Mouse (Mus musculus) stomach, embryonic 15.5 days (tissue): Measurements from ENCODE around the gene Grid1. TPM values are rescaled to one million over a fixed set of nuclear protein-coding genes. Genes with fewer than 3 reads are reported as not detected.

Experiments
- ATAC-seq: fragments of 200-750 bp; cut with Nextera tagmentation; 2 replicates; pipeline ENCODE4 v1.8.0; 2017; ENCODE audit warnings: low read depth, moderate number of reproducible peaks, moderate TSS enrichment; ENCODE audit not compliant: insufficient read depth, low FRiP score
- H3K27ac ChIP-seq: fragments of 300-500 bp; sonication (generic); 2 replicates; pipeline ENCODE4 v1.5.1; 2015; ENCODE audit warnings: mild to moderate bottlenecking, inconsistent platforms
- H3K27me3 ChIP-seq: fragments of 300-500 bp; sonication (generic); replicated peaks from 2 replicates; pipeline ENCODE4 v1.6.1; 2015; ENCODE audit warnings: inconsistent platforms
- H3K36me3 ChIP-seq: fragments of 300-500 bp; sonication (generic); 2 replicates; pipeline ENCODE4 v1.6.1; 2015; ENCODE audit warnings: inconsistent platforms
- H3K4me1 ChIP-seq: fragments of 300-500 bp; sonication (generic); 2 replicates; pipeline ENCODE4 v1.6.1; 2015; ENCODE audit warnings: inconsistent platforms
- H3K4me2 ChIP-seq: fragments of 300-500 bp; sonication (generic); 2 replicates; pipeline ENCODE4 v1.6.1; 2015; ENCODE audit warnings: mild to moderate bottlenecking, inconsistent platforms
- H3K4me3 ChIP-seq: fragments of 300-500 bp; sonication (generic); replicated peaks from 2 replicates; pipeline ENCODE4 v1.5.1; 2015; ENCODE audit warnings: inconsistent platforms
- H3K9ac ChIP-seq: fragments of 300-500 bp; sonication (generic); 2 replicates; pipeline ENCODE4 v1.6.1; 2015; ENCODE audit warnings: inconsistent platforms
- H3K9me3 ChIP-seq: fragments of 300-500 bp; sonication (generic); 2 replicates; pipeline ENCODE4 v1.6.1; 2016; ENCODE audit warnings: inconsistent platforms
- WGBS: fragments of 180-500 bp; shearing (Covaris S2); methylation state at CpG from one replicate; pipeline ENCODE4 v1.1.7; 2015; 5-methylcytosine and 5-hydroxymethylcytosine counted together
- polyA plus RNA-seq: library from polyadenylated mRNA; unstranded; fragments of >200 nt; fragmentation: Nextera tagmentation; extraction: Ambion mirVana; gene quantifications from 2 replicates; pipeline ENCODE4 v1.2.1, GENCODE M21; 2015

The Grid1 gene
- polyA plus RNA-seq, 1 experiment from 2014 or later = 0.76 TPM

DNA sequence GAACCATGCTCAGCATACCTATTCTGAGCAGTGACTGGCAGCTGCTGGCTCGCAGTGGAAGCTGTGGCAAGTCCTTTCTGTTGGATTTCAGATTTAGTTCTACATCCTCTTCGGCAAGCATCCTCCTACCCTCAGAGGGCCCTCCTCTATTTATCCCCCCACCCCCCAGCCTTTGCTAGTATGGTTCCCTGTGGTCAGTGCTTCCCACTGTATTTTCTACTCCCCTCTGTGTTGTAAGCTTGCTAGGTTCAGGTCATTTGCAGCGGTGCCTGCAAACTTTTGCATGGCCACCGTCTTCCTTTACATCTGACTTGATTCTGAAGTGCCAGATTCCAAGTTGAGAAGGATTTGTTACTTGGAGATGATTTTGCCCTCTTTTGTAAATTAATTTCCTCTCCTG lies 378.5 kb downstream of the Grid1 start:
- Histone ChIP-seq H3K36me3 (no peaks in the 10 kb centered on the region), H3K27ac (no peak overlapping the region), H3K4me1 (no peaks in the 10 kb centered on the region), H3K9ac (no peak overlapping the region), H3K27me3 (no peaks in the 10 kb centered on the region), H3K4me3 (no peak overlapping the region), H3K9me3 (no peaks in the 10 kb centered on the region), H3K4me2 (no peak overlapping the region)
- 86% methylated on average over 4 of the region's 4 CpGs for WGBS
- ATAC-seq = no peak

DNA sequence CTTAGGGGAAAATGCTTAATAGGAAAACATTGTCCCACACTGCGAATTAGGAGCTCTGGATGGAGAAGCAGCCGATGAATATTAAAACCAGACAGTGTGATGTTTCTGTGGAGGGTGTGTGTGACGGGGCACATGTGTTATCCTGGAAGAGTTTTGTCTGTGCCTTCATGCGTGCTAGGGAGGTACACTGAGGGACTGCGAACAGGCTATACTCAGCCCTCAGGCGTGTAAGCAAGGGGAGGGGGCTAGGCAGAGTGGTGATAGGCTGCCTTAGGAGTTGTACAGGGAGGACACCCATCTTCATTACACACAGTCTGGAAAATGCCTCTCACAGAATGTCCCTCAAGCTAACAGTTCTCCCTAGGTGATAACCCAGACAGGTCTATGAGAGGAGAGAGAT lies 379.0 kb downstream of the Grid1 start:
- Histone ChIP-seq H3K4me2 (no peak overlapping the region), H3K27ac (no peak overlapping the region), H3K27me3 (no peaks in the 10 kb centered on the region), H3K4me1 (no peaks in the 10 kb centered on the region), H3K9me3 (no peaks in the 10 kb centered on the region), H3K9ac (no peak overlapping the region), H3K4me3 (no peak overlapping the region), H3K36me3 (no peaks in the 10 kb centered on the region)
- no peak for ATAC-seq
- WGBS = 81% methylated on average over 6 of the region's 6 CpGs

DNA sequence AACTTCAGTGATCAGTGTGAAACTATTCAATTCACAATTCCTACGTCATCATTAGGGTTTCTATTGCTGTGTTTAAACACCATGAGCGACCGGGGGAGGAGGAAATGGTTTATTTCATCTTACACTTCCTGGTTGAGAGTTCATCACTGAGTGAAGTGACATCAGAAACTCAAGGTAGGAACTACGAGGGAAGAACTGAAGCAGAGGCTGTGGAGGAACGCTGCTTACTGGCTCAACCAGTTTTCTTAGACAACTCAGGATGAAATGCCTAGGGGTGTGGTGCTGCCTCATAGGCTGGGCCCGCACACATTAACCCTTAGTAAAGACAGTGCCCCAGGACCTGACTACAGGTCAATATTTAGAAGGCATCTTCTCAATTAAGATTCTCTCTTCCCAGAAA lies 389.5 kb downstream of the Grid1 start:
- no peak overlapping the region for H3K9ac ChIP-seq
- H3K4me1 ChIP-seq = no peaks in the 10 kb centered on the region
- H3K27ac ChIP-seq = no peak overlapping the region
- no peaks in the 10 kb centered on the region for H3K9me3 ChIP-seq
- 56% methylated on average over 6 of the region's 6 CpGs for WGBS
- H3K4me2 ChIP-seq = no peak overlapping the region
- no peaks in the 10 kb centered on the region for H3K27me3 ChIP-seq
- no peak overlapping the region for H3K4me3 ChIP-seq
- 0 out of 2 replicates have a peak, but pooled peaks have one; percentile 27 for ATAC-seq
- H3K36me3 ChIP-seq = no peaks in the 10 kb centered on the region

DNA sequence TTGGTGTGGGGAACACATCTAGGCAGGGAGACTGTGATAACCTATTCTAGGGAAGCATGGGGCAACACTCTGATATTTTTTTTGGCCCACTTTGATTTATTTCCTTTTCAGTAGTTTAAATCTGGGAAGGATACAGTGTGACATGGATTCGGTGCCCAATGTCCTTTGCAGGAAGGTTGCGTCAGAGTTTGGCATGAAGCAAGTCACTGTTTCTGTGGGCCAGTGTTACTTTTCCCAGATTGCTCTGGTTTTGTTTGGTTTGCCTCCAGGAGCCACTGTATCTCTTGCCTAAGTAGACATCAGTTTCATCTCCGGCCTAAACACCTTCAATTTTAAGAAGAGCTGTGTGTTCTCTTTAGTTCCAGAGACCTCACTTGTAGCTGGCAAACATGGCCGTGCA lies 399.1 kb downstream of the Grid1 start:
- no peak for ATAC-seq
- Histone ChIP-seq H3K36me3 (no peaks in the 10 kb centered on the region), H3K9me3 (no peaks in the 10 kb centered on the region), H3K4me2 (no peak overlapping the region), H3K9ac (no peak overlapping the region), H3K4me3 (no peak overlapping the region), H3K27me3 (no peaks in the 10 kb centered on the region), H3K27ac (no peak overlapping the region), H3K4me1 (no peaks in the 10 kb centered on the region)
- WGBS = 89% methylated on average over 4 of the region's 4 CpGs

DNA sequence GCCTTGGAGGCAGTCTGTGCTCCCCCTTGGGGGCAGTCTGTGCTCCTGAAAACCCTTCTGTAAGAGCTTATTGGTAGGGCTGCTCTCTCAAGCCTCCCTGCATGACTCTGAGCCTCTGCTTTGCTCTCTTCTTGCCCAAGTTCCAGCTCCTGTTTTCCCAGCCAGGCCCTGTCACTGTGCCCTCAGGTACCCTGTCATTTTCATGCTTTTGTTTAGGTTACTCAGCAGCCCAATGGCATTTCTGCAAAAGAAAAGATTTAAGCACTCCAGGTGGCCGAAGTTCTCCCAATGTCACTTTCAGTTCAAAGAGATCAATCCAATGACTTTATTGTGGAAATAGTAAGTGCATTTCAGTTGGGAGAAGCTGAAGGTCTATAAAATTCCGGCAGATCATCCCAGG lies 402.3 kb downstream of the Grid1 start:
- Histone ChIP-seq H3K4me2 (no peak overlapping the region), H3K27me3 (no peaks in the 10 kb centered on the region), H3K4me3 (no peak overlapping the region), H3K4me1 (no peaks in the 10 kb centered on the region), H3K9ac (no peak overlapping the region), H3K27ac (no peak overlapping the region), H3K36me3 (no peaks in the 10 kb centered on the region), H3K9me3 (no peaks in the 10 kb centered on the region)
- WGBS = 62% methylated on average over 2 of the region's 2 CpGs
- no peak for ATAC-seq

- H3K36me3 ChIP-seq = no peaks in the 10 kb centered on the region
- no peak for ATAC-seq
- H3K4me1 ChIP-seq = no peaks in the 10 kb centered on the region
- H3K4me2 ChIP-seq = no peak overlapping the region
- H3K9me3 ChIP-seq = no peaks in the 10 kb centered on the region
- no peak overlapping the region for H3K27ac ChIP-seq
- H3K4me3 ChIP-seq = no peak overlapping the region
- WGBS = 79% methylated on average over 5 of the region's 5 CpGs
- no peaks in the 10 kb centered on the region for H3K27me3 ChIP-seq
- no peak overlapping the region for H3K9ac ChIP-seq
Observed at GRCm38 (mm10) chr14:35227581-35227980, 407.7 kb downstream of the Grid1 start.

- no peaks in the 10 kb centered on the region for H3K9me3 ChIP-seq
- no peaks in the 10 kb centered on the region for H3K4me1 ChIP-seq
- ATAC-seq = no peak
- no peak overlapping the region for H3K27ac ChIP-seq
- H3K27me3 ChIP-seq = no peaks in the 10 kb centered on the region
- no peak overlapping the region for H3K4me3 ChIP-seq
- H3K4me2 ChIP-seq = no peak overlapping the region
- no peak overlapping the region for H3K9ac ChIP-seq
- H3K36me3 ChIP-seq = no peaks in the 10 kb centered on the region
Observed at GRCm38 (mm10) chr14:35231384-35231783, 411.5 kb downstream of the Grid1 start.

DNA sequence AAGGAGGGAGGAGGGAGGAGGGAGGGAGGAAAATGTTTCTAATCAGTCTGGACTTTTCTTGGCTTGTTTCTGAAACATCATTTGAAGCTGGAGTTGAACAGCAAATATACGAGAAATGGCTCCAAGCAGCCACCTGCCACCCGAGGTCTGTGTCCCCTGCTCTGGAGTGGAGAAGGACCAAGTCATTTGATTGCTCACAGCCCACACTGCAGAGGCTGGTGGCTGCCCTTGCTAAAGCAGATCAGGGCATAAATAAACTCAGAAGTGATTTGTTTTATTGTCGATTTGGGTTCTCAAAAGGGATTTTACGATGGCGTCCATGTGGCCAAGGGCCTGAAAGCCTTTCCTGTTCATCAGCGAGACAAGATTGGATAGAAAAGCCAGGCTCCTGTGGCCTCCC lies 423.0 kb downstream of the Grid1 start:
- no peak for ATAC-seq
- H3K4me1 ChIP-seq = no peaks in the 10 kb centered on the region
- H3K27ac ChIP-seq = no peak overlapping the region
- 82% methylated on average over 6 of the region's 6 CpGs for WGBS
- H3K9ac ChIP-seq = no peak overlapping the region
- H3K36me3 ChIP-seq = no peaks in the 10 kb centered on the region
- H3K4me3 ChIP-seq = no peak overlapping the region
- no peaks in the 10 kb centered on the region for H3K9me3 ChIP-seq
- H3K4me2 ChIP-seq = no peak overlapping the region
- H3K27me3 ChIP-seq = no peaks in the 10 kb centered on the region

DNA sequence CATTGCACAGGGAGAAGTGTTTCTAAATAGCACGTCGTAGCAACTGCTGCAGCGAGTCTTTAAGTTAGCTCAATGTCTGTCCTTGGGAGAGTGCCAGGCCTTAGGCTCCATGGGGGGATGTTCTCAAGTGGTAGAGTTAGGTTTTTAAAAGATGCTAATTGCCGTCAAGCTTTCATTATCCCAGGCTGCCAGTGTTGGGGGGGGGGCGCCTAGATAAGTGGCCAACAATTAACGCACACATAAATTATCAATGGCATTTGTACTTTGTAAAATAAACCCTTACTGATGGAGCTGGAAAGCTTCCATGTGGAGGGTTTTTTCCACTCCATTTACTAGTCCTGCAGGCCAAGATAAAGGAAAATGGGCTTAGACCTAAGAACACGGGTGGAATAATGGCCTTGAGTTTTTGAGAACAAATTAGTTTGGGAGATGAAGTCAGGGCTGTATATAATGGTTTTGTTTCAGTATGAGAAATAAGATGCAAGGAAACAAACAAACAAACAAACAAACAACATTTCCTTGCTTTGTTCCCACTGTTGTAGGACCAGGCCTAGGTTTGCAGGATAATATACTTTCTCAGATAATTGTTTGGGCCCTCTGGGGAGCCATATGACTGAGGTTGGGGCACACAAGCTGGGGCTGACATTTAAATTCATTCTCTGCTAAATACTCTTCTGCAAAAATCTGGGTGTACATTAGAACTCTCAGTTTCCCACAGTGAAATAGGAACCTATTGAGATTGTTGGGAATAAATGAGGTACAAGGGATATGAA lies 425.1 kb downstream of the Grid1 start:
- WGBS = 67% methylated on average over 7 of the region's 7 CpGs
- no peak overlapping the region for H3K9ac ChIP-seq

DNA sequence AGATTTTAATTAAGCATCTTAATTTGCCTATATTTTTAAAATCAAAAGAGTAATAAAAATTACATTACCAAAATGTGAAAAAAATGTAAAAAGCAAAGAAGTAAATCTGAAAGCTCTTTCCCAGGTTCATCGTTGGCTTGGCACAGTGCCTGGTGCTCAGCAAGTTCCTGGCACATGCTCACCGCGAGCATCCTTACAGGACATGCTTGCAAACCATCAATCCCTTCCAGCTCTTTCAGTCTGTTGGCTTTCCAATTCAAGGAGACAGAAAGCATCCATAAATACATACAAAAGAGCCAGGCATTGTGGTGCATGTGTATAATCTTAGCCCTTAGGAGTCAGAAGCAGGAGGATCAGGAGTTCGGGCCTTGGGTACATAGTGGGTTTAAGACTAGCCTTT lies 430.5 kb downstream of the Grid1 start:
- H3K4me2 ChIP-seq = no peak overlapping the region
- no peaks in the 10 kb centered on the region for H3K27me3 ChIP-seq
- H3K4me3 ChIP-seq = no peak overlapping the region
- H3K4me1 ChIP-seq = no peaks in the 10 kb centered on the region
- H3K27ac ChIP-seq = no peak overlapping the region
- ATAC-seq = no peak
- H3K9ac ChIP-seq = no peak overlapping the region
- no peaks in the 10 kb centered on the region for H3K36me3 ChIP-seq
- WGBS = 72% methylated on average over 4 of the region's 4 CpGs
- H3K9me3 ChIP-seq = no peaks in the 10 kb centered on the region

More for the DNA sequence above, 425.1 kb downstream of the Grid1 start:
- Histone ChIP-seq H3K4me2 (no peak overlapping the region), H3K27me3 (no peaks in the 10 kb centered on the region), H3K9me3 (no peaks in the 10 kb centered on the region), H3K36me3 (no peaks in the 10 kb centered on the region), H3K4me3 (no peak overlapping the region), H3K27ac (no peak overlapping the region), H3K4me1 (no peaks in the 10 kb centered on the region)
- no peak for ATAC-seq

DNA sequence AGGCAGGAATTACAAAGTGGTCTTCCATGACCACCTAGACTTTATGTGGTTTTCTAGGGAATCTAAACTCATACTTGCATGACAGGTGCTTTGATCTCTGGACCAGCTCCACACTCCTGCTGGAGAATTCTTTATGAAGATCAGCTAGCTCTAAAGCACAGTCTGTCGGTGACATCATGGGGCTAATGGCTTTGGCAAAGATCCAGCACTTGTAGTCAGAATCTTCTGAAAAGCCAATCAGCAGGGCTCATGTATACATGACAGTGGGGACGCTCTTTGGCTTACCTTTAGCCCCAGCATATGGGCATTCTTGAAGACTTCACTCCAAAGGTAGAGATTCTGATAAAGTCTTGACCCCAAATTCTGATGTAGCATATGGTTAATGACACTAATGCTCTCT lies 434.6 kb downstream of the Grid1 start:
- no peak overlapping the region for H3K27ac ChIP-seq
- no peak overlapping the region for H3K9ac ChIP-seq
- no peaks in the 10 kb centered on the region for H3K27me3 ChIP-seq
- no peaks in the 10 kb centered on the region for H3K36me3 ChIP-seq
- no peaks in the 10 kb centered on the region for H3K9me3 ChIP-seq
- ATAC-seq = no peak
- H3K4me3 ChIP-seq = no peak overlapping the region
- 44% methylated on average over 2 of the region's 2 CpGs for WGBS
- no peak overlapping the region for H3K4me2 ChIP-seq
- H3K4me1 ChIP-seq = no peaks in the 10 kb centered on the region

- no peak overlapping the region for H3K9ac ChIP-seq
- no peak overlapping the region for H3K4me2 ChIP-seq
- no peak overlapping the region for H3K4me3 ChIP-seq
- H3K9me3 ChIP-seq = no peaks in the 10 kb centered on the region
- no peaks in the 10 kb centered on the region for H3K27me3 ChIP-seq
- 84% methylated on average over 4 of the region's 4 CpGs for WGBS
- no peaks in the 10 kb centered on the region for H3K4me1 ChIP-seq
- ATAC-seq = no peak
- no peaks in the 10 kb centered on the region for H3K36me3 ChIP-seq
- no peak overlapping the region for H3K27ac ChIP-seq
Observed at GRCm38 (mm10) chr14:35270260-35270659, 450.4 kb downstream of the Grid1 start.

GRCm38 (mm10) chr14:35309201-35309600 lies 489.3 kb downstream of the Grid1 start:
- H3K9ac ChIP-seq = no peak overlapping the region
- H3K4me1 ChIP-seq = no peaks in the 10 kb centered on the region
- no peak for ATAC-seq
- no peak overlapping the region for H3K4me2 ChIP-seq
- H3K27me3 ChIP-seq = no peaks in the 10 kb centered on the region
- H3K9me3 ChIP-seq = no peaks in the 10 kb centered on the region
- H3K4me3 ChIP-seq = no peak overlapping the region
- 92% methylated on average over 7 of the region's 7 CpGs for WGBS
- H3K27ac ChIP-seq = no peak overlapping the region
- no peaks in the 10 kb centered on the region for H3K36me3 ChIP-seq
